Mouse (Mus musculus) midbrain, embryonic 15.5 days (tissue): ENCODE measurements around the gene Id2. TPM values are rescaled to one million over a fixed set of nuclear protein-coding genes. Genes with fewer than 3 reads are reported as not detected.

Experiments used
- ATAC-seq: fragments of 200-750 bp; cut with Nextera tagmentation; replicated peaks from 2 replicates; pipeline ENCODE4 v1.8.0; 2017; ENCODE audit warnings: moderate TSS enrichment
- H3K27ac ChIP-seq: fragments of 300-500 bp; sonication (generic); 2 replicates; pipeline ENCODE4 v1.5.1; 2015; ENCODE audit warnings: mild to moderate bottlenecking, inconsistent platforms
- H3K27me3 ChIP-seq: fragments of 300-500 bp; sonication (generic); replicated peaks from 2 replicates; pipeline ENCODE4 v1.6.1; 2015; ENCODE audit warnings: inconsistent platforms
- H3K36me3 ChIP-seq: fragments of 300-500 bp; sonication (generic); replicated peaks from 2 replicates; pipeline ENCODE4 v1.6.1; 2015; ENCODE audit warnings: inconsistent platforms
- H3K4me1 ChIP-seq: fragments of 300-500 bp; sonication (generic); 2 replicates; pipeline ENCODE4 v1.6.1; 2015; ENCODE audit warnings: inconsistent platforms
- H3K4me2 ChIP-seq: fragments of 300-500 bp; sonication (generic); 2 replicates; pipeline ENCODE4 v1.6.1; 2015; ENCODE audit warnings: inconsistent platforms, mild to moderate bottlenecking, moderate library complexity
- H3K4me3 ChIP-seq: fragments of 300-500 bp; sonication (generic); 2 replicates; pipeline ENCODE4 v1.5.1; 2015; ENCODE audit warnings: mild to moderate bottlenecking, inconsistent platforms
- H3K9ac ChIP-seq: fragments of 300-500 bp; sonication (generic); 2 replicates; pipeline ENCODE4 v1.6.1; 2015; ENCODE audit warnings: mild to moderate bottlenecking, inconsistent platforms
- H3K9me3 ChIP-seq: fragments of 300-500 bp; sonication (generic); 2 replicates; pipeline ENCODE4 v1.6.1; 2016; ENCODE audit warnings: inconsistent platforms
- WGBS: fragments of 180-500 bp; shearing (Covaris S2); methylation state at CpG from one replicate; pipeline ENCODE4 v1.1.7; 2015; ENCODE audit warnings: mixed read lengths; 5-methylcytosine and 5-hydroxymethylcytosine counted together
- polyA plus RNA-seq: library from polyadenylated mRNA; unstranded; fragments of >200 nt; fragmentation: Nextera tagmentation; extraction: Ambion mirVana; gene quantifications from 2 replicates; pipeline ENCODE4 v1.2.1, GENCODE M21; 2015

Gene Id2
- polyA plus RNA-seq, 1 experiment from 2014 or later, result 138 TPM

DNA sequence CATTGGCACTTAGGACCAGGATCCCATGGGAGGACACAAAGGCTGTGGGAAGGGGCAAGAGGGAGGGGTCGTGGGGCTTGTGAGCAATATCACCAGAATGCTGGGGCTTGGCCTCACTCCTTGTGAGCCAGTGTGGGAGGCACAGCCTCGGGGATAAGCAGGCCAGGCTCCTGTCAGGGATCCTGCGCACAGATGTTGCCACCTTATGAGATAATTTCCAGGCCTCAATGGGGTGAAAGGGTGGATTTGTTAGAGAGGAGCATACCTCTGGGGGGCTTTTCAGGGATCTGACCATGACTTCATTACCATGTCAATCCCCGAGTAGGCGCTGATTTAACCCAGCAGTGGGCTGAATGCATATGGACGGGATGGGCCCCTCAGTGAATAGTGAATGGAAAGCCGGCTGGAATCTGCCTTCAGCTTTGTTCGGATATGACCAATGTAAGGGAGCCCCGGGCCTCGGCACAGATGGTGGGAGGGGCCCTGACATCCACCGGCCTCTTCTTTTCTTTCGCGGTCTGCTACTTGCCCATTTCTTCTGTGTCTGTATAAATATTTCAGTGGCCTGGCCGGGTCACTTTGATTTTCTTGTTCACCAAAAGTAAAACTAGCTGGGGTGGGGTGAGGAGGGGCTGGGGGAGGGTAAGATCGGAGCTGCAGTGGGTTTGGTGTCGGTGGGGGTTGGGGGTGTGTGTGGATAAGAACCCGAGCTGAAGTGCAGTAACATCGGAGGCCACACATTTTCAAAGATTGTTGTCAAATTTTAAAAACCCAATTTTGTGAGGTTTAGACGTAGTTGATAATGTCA lies 27.7 kb upstream of the Id2 start:
- Histone ChIP-seq H3K4me2 (no peak overlapping the region), H3K9ac (no peak overlapping the region), H3K4me1 (peaks cover 16% of the 10 kb centered on the region), H3K27ac (peak overlapping the region; percentile 40; the same call in 1 of the 2 replicates), H3K27me3 (0 out of 2 replicates have a peak, but pooled peaks cover 6% of the 10 kb centered on the region), H3K36me3 (no peaks in the 10 kb centered on the region), H3K4me3 (no peak overlapping the region), H3K9me3 (no peaks in the 10 kb centered on the region)
- peak; percentile 89 for ATAC-seq
- WGBS, result 8% methylated on average over 19 of the region's 19 CpGs

DNA sequence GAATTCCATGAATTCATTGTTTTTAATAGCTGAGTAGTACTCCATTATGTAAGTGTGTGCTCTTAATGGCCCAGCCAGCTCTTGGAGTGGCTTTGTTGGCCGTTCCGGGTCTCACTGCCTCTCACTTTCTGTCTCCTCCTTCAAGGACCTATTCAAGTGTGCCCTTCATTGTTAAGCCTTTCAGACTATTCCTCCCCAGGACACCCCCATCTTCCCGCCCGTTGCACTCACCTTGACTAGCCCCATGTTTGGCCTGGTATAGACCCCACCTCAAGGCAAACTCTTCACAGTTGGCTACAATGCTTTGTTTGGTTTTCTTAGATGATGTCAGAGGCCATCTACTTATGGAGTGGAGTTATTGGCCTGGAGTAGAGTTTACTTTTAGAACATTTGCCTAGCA lies 23.8 kb upstream of the Id2 start:
- no peak overlapping the region for H3K4me2 ChIP-seq
- no peak for ATAC-seq
- H3K4me1 ChIP-seq, result peaks cover 21% of the 10 kb centered on the region
- H3K9ac ChIP-seq, result no peak overlapping the region
- no peak overlapping the region for H3K27ac ChIP-seq
- no peak overlapping the region for H3K4me3 ChIP-seq
- H3K9me3 ChIP-seq, result no peaks in the 10 kb centered on the region
- H3K36me3 ChIP-seq, result no peaks in the 10 kb centered on the region
- 77% methylated on average over 4 of the region's 4 CpGs for WGBS
- no peaks in the 10 kb centered on the region for H3K27me3 ChIP-seq

DNA sequence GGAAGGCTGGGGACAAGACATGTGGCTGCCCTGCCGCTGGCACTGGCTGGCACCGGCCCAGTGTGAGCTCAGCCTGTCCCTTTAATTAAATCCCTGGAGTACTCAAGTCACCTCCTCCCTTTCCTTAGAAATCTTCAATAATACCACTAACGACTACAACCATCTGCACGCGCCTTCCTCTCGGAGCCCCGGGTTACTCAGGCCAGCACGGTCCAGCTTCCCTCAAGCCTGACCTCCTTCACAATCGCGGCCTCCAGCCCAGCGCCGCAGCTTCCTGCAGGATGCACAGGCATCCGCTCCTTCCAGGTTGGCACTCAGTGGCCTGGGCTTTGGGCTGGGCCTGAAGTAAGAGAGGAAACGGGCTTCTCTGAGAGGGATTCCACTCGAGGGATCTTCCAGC lies 22.3 kb upstream of the Id2 start:
- H3K9me3 ChIP-seq, result no peaks in the 10 kb centered on the region
- no peak overlapping the region for H3K27ac ChIP-seq
- H3K4me1 ChIP-seq, result peaks cover 10% of the 10 kb centered on the region
- no peak overlapping the region for H3K9ac ChIP-seq
- 29% methylated on average over 15 of the region's 15 CpGs for WGBS
- H3K36me3 ChIP-seq, result no peaks in the 10 kb centered on the region
- H3K4me2 ChIP-seq, result no peak overlapping the region
- H3K27me3 ChIP-seq, result no peaks in the 10 kb centered on the region
- ATAC-seq, result no peak
- H3K4me3 ChIP-seq, result no peak overlapping the region

DNA sequence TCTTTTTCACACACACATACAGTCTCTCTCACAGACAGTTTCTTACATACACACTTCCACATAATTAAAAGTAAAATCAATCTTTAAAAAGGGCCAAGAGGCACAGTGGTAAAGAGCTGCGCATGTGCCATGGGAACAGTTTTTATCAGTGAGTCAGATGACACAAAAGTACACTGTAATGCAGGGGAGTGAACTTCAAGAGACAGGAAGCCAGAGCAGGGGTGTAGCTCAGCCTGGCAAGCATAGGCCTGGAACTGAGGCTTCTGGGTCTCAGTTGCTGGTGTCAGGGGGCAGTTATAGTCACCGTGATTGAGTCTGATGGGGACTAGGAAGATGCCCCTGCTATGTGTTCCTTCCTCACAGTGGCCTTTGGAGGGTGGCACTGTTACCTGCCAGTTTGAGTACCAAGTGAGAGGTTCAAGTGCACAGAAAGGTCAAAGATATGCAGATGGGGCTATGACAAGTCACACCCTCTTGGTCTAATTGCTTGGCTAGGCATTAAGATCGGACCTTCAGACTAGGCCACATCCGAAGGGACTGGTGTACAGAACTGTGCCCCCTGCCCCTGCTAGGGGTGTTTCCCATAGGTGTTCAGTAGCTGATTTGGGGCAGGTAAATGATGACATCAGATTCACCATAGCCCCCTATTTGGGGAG lies 21.0 kb upstream of the Id2 start:
- no peak for ATAC-seq

DNA sequence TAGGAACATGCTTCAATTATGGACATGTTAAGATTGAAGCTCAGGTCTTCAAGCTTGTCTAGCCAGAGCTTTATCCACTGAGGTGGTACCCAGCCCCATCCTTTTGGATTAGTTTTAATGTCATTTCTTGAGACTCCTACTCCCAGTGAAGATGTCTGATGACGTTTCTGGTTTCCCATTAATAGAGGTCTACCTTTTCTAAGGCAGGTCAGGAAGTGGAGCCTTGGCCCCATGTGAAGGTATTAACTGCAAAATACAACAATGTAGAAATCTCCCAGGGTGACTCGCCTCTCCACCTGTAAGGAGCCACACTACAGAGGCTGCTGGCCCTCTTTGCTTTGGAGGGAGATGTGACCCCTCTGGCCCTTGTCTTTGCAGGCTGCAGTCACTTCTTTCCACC lies 19.2 kb upstream of the Id2 start:
- Histone ChIP-seq H3K27ac (no peak overlapping the region), H3K4me3 (no peak overlapping the region), H3K4me1 (peaks cover 5% of the 10 kb centered on the region; the same call in 1 of the 2 replicates), H3K27me3 (no peaks in the 10 kb centered on the region), H3K36me3 (no peaks in the 10 kb centered on the region), H3K9ac (no peak overlapping the region), H3K9me3 (no peaks in the 10 kb centered on the region), H3K4me2 (no peak overlapping the region)
- 77% methylated on average over 2 of the region's 2 CpGs for WGBS
- ATAC-seq, result no peak

More for the DNA sequence above, 21.0 kb upstream of the Id2 start:
- Histone ChIP-seq H3K4me2 (no peak overlapping the region), H3K27ac (no peak overlapping the region), H3K9me3 (no peaks in the 10 kb centered on the region), H3K36me3 (no peaks in the 10 kb centered on the region), H3K4me1 (peaks cover 5% of the 10 kb centered on the region; the same call in 1 of the 2 replicates), H3K9ac (no peak overlapping the region), H3K4me3 (no peak overlapping the region), H3K27me3 (no peaks in the 10 kb centered on the region)
- whole genome bisulfite sequencing, result 93% methylated on average over 4 of the region's 4 CpGs

DNA sequence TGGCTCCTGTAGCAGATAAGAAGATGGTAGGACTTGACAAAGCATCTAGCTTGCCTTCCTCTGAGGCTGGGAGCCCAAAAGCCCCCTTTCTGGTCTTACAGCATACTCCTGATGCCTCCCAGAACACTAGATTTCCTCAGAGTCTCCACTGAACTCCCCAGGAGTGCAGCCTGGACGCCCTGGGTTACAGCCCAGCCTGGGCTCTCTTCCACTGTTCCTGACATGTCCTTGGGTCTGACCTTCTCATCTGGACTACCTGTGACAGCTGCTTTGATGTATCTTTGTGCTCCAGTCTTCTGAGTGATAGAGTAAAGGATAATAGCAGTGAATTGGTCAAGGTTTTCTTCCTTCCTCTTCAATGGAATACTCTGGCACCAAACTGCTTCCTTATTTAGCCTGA lies 17.5 kb upstream of the Id2 start:
- 93% methylated on average over 1 of the region's 1 CpGs for WGBS
- ATAC-seq, result no peak
- Histone ChIP-seq H3K4me3 (no peak overlapping the region), H3K9ac (no peak overlapping the region), H3K9me3 (no peaks in the 10 kb centered on the region), H3K27ac (no peak overlapping the region), H3K36me3 (no peaks in the 10 kb centered on the region), H3K27me3 (no peaks in the 10 kb centered on the region), H3K4me1 (peaks cover 4% of the 10 kb centered on the region; the same call in 1 of the 2 replicates), H3K4me2 (no peak overlapping the region)

DNA sequence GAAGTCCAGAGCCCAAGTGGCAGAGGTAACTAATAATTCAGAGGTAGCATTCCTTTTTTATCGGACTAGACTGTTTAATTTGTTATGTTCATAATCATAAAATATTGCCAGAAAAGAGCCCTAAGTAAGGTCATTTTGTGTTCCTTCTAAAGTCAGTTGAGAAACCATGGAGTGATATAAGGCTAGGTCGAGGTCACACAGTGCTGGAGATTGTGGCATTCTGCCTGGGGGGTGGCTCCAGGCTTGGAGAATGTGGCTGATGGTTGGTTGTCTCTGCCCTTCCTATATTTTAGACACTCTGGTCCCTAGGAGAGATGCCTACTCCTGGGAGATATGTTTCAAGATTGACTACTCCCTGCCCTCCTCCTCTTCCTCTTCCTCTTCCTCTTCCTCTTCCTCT lies 16.4 kb upstream of the Id2 start:
- WGBS, result 82% methylated on average over 2 of the region's 2 CpGs
- no peak for ATAC-seq
- Histone ChIP-seq H3K36me3 (no peaks in the 10 kb centered on the region), H3K9ac (no peak overlapping the region), H3K27me3 (no peaks in the 10 kb centered on the region), H3K4me1 (no peaks in the 10 kb centered on the region), H3K27ac (no peak overlapping the region), H3K4me3 (no peak overlapping the region), H3K4me2 (no peak overlapping the region), H3K9me3 (no peaks in the 10 kb centered on the region)

DNA sequence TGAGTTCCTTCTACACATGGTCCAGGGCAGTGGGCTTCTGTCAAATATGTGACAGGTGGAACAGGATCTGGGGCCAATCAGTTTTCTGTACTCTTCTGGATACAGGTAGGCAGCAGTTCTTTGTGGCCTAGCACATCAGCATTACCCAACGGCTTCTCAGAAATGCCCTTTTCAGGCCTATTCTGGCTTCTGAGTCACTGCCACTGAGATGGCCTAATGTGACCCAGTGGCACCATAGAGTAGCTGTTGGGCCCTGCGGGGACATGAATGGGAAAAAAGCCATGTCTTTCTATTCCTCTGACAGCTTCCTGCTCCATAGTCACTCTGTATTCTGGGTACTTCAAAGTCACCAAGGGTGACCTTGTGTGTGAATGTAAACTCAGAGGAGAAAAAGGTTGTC lies 15.9 kb upstream of the Id2 start:
- Histone ChIP-seq H3K4me3 (no peak overlapping the region), H3K9me3 (no peaks in the 10 kb centered on the region), H3K36me3 (no peaks in the 10 kb centered on the region), H3K27ac (no peak overlapping the region), H3K9ac (no peak overlapping the region), H3K4me2 (no peak overlapping the region), H3K27me3 (no peaks in the 10 kb centered on the region), H3K4me1 (no peaks in the 10 kb centered on the region)
- no peak for ATAC-seq
- 93% methylated on average over 2 of the region's 2 CpGs for WGBS

DNA sequence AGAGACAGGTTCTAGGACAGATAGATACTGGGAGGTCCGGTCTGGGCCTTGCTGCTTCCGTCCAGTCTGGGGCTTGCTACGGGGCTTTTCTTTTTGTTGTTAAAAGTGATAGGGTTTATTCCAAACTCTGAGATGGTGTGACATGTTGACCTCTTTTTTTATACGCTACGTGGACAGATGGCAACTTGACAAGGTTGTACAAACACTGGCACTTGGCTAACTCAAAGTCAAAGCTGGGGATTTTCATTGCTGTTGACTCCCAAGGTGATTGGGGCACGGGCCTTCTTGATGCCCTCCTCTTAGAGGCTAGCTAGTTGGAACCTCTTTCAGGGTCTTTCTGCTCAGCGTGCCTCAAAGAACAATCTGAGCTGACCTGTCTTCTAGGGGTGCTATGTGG lies 13.7 kb upstream of the Id2 start:
- 87% methylated on average over 7 of the region's 7 CpGs for WGBS
- Histone ChIP-seq H3K4me2 (no peak overlapping the region), H3K9me3 (no peaks in the 10 kb centered on the region), H3K4me1 (no peaks in the 10 kb centered on the region), H3K9ac (no peak overlapping the region), H3K27ac (no peak overlapping the region), H3K27me3 (no peaks in the 10 kb centered on the region), H3K36me3 (no peaks in the 10 kb centered on the region), H3K4me3 (no peak overlapping the region)
- ATAC-seq, result no peak

DNA sequence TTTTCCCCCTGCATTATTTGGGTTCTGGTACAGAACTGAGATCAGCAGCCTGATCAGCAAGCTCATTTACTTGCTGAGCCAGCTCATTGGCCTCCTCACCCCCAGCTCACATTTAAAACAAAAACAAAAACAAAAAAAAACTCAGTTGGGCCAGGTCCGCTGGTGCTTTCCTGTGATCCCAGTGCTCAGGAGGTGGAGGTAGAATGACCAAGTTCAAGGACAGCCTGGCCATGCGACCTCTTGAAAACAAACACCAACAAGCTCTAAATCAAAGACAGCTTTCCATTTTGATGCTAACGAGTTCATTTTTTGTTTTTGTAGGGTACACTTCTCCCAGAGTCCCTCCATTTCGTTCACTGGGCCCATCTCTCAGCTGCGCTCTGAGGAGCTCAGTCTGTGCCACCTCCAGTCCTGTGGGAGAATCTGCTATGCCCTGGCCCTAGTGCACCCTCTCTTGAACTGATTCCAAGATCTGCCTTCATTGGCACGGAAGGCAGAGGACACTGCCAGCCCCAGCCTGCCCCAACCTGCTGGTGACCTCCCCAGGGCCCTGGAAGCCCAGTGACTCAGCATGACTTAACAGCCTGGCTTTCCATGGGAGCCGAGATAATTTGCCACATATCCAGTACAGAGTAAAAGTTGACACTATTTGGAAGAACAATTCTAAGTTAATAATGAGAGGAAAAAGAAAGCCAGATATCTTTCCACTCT lies 13.2 kb upstream of the Id2 start:
- H3K9ac ChIP-seq, result no peak overlapping the region
- no peak for ATAC-seq
- H3K36me3 ChIP-seq, result no peaks in the 10 kb centered on the region
- H3K4me2 ChIP-seq, result no peak overlapping the region
- H3K27ac ChIP-seq, result no peak overlapping the region
- WGBS, result 73% methylated on average over 7 of the region's 7 CpGs
- H3K4me1 ChIP-seq, result no peaks in the 10 kb centered on the region
- H3K27me3 ChIP-seq, result no peaks in the 10 kb centered on the region
- H3K4me3 ChIP-seq, result no peak overlapping the region
- no peaks in the 10 kb centered on the region for H3K9me3 ChIP-seq

DNA sequence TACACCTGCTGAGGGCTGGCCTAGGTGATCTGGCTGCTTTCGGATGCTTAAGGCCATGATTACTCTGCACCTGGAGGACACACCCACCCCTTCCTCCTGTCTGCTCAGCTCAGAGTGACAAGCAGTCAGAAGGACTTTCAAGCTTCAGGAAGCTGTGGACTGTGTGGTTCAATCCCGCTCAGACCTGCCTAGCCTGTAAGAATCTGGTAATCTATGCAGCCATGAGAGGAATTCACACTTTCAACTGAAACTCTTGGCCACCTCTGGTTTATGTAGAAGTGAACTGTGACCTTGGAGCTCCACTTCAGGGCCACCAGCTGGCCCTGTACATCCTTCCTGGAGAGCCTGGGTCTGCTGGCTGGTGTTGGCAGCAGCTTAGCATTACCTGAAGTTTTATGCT lies 11.9 kb upstream of the Id2 start:
- no peaks in the 10 kb centered on the region for H3K27me3 ChIP-seq
- no peak overlapping the region for H3K27ac ChIP-seq
- H3K4me2 ChIP-seq, result no peak overlapping the region
- no peak for ATAC-seq
- no peak overlapping the region for H3K4me3 ChIP-seq
- H3K4me1 ChIP-seq, result no peaks in the 10 kb centered on the region
- H3K9me3 ChIP-seq, result no peaks in the 10 kb centered on the region
- H3K9ac ChIP-seq, result no peak overlapping the region
- WGBS, result 83% methylated on average over 2 of the region's 2 CpGs
- H3K36me3 ChIP-seq, result no peaks in the 10 kb centered on the region

DNA sequence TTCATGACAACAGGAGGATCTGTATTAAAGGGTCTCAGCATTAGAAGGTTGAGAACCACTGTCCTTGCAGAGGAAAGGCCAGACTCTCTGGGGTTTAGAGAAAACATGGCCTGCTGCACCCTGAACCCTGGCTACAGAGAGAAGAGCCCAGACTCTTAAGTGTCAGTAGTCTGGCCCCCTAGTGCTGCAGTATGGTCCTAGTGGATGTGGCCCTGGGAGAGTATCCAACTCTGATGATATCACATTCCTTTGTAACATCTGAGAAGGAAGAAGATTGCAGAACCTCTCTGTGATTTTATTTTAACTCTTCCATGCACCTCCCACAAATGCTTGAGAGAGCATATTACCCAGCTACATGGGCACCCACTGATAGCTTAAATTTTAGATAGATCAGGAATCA lies 7.6 kb upstream of the Id2 start:
- Histone ChIP-seq H3K27ac (no peak overlapping the region), H3K4me2 (no peak overlapping the region), H3K4me1 (peaks cover 18% of the 10 kb centered on the region), H3K9ac (no peak overlapping the region), H3K4me3 (no peak overlapping the region), H3K27me3 (no peaks in the 10 kb centered on the region), H3K36me3 (no peaks in the 10 kb centered on the region), H3K9me3 (no peaks in the 10 kb centered on the region)
- ATAC-seq, result no peak
